In genomic region chr10:63098191-63098590, GRCm38 (mm10) we compare ENCODE assay signal across 27 mouse cellular contexts. TPM values are rescaled to one million over a fixed set of nuclear protein-coding genes. Genes with fewer than 3 reads are reported as not detected.
"Had no signal": no experiment of that assay in that cellular context is flagged by ENCODE, and none has a peak within 500 bp of the region (broad histone marks: within the 10 kb centered on the region; RNA-seq: fewer than 3 reads in every experiment).

No protein-coding gene starts in this region.

- ATAC-seq: forebrain, embryonic 13.5 days; forebrain, embryonic 14.5 days; forebrain, embryonic 15.5 days; forebrain, embryonic 16.5 days; forebrain, postnatal 0 days had no signal

- H3K27me3 ChIP-seq: forebrain, embryonic 15.5 days had no signal

- H3K36me3 ChIP-seq: embryonic facial prominence, embryonic 12.5 days; embryonic facial prominence, embryonic 13.5 days; embryonic facial prominence, embryonic 15.5 days; forebrain, embryonic 10.5 days; forebrain, embryonic 12.5 days; forebrain, embryonic 15.5 days had no signal

- H3K9ac ChIP-seq: embryonic facial prominence, embryonic 12.5 days; embryonic facial prominence, embryonic 13.5 days; embryonic facial prominence, embryonic 15.5 days; forebrain, embryonic 12.5 days; forebrain, embryonic 13.5 days; forebrain, embryonic 15.5 days; forebrain, postnatal 0 days had no signal

- H3K27ac ChIP-seq: embryonic facial prominence, embryonic 12.5 days; embryonic facial prominence, embryonic 13.5 days; embryonic facial prominence, embryonic 15.5 days; forebrain, embryonic 10.5 days; forebrain, embryonic 12.5 days; forebrain, embryonic 13.5 days; forebrain, embryonic 15.5 days; gastrocnemius, adult 2 months; heart, adult 2 months had no signal

- DNase-seq: cerebellum, adult 18-20 months; cerebellum, adult 2 months; cerebellum, adult 8-10 months; cerebellum, adult 9-11 months; cerebellum, postnatal 10 days; cerebellum, postnatal 14 days; cerebellum, postnatal 36 days; embryo, embryonic 11 days; forebrain, postnatal 0 days; gastrocnemius, adult 2 months; gastrocnemius, postnatal 10 days; gastrocnemius, postnatal 14 days; gastrocnemius, postnatal 25 days; gastrocnemius, postnatal 36 days; heart, adult 11 months; heart, adult 18-20 months; heart, adult 2 months had no signal

- H3K4me3 ChIP-seq: embryonic facial prominence, embryonic 12.5 days; embryonic facial prominence, embryonic 13.5 days; embryonic facial prominence, embryonic 15.5 days; erythroblast, embryonic 14.5 days; forebrain, embryonic 10.5 days; forebrain, embryonic 12.5 days; forebrain, embryonic 13.5 days; forebrain, embryonic 15.5 days; gastrocnemius, adult 2 months; heart, adult 2 months had no signal

- H3K9me3 ChIP-seq: embryonic facial prominence, embryonic 12.5 days; embryonic facial prominence, embryonic 13.5 days; embryonic facial prominence, embryonic 15.5 days; forebrain, embryonic 10.5 days; forebrain, embryonic 12.5 days; forebrain, embryonic 13.5 days; forebrain, embryonic 15.5 days had no signal

- H3K4me2 ChIP-seq: embryonic facial prominence, embryonic 12.5 days; embryonic facial prominence, embryonic 13.5 days; embryonic facial prominence, embryonic 15.5 days; forebrain, embryonic 12.5 days; forebrain, embryonic 13.5 days; forebrain, embryonic 15.5 days had no signal

RNA-seq across cellular contexts. Expression of gene Atoh7, which starts 1.3 kb away (rescaled TPM):
- polyA plus RNA-seq: embryonic facial prominence, embryonic 13.5 days; erythroblast, embryonic 14.5 days; heart, adult 2 months had no signal

RNA-seq across cellular contexts. Expression of gene Pbld1, which starts 38.2 kb away (rescaled TPM):
- polyA plus RNA-seq: erythroblast, embryonic 14.5 days had no signal
